Mouse (Mus musculus) liver, postnatal 0 days (tissue): Measurements from ENCODE around the gene Bak1.

ENCODE experiments used
- CTCF ChIP-seq: sonication (generic); IDR thresholded peaks from 2 replicates; pipeline ENCODE4 v1.5.1; 2016; ENCODE audit warnings: antibody characterized with exemption, low read depth
- EP300 ChIP-seq: IDR thresholded peaks from 2 replicates; pipeline ENCODE4 v1.6.1; 2016; ENCODE audit warnings: antibody characterized with exemption, low read depth, mild to moderate bottlenecking

DNA sequence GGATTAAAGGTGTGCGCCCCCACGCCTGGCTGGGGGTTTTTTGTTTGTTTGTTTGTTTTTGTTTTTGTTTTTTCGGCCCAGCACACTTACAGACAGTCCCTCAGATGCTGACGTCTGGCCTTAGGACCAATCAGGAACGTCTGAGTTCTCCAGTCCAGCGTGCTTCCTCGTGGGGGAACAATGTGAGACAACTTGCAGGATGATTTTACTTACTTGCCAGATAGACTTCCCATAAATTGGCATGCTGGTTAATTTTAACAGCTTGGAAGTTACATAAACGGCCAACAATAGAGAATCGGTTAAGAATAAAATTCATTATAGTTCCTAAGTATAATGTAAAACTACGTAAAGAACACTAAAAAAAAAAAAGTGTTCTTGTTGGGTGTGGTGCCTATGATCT lies 17.6 kb downstream of the Bak1 start:
- TF ChIP-seq CTCF (no peak), EP300 (no peak)
